Mouse (Mus musculus) C2C12 (cell line): ENCODE measurements around the gene Cd3e. TPM values are rescaled to one million over a fixed set of nuclear protein-coding genes. Genes with fewer than 3 reads are reported as not detected.

Experiments
- H3K27me3 ChIP-seq: one replicate; pipeline ENCODE4 v1.6.1; 2011; ENCODE audit not compliant: control insufficient read depth, insufficient read depth, insufficient read length
- H3K36me3 ChIP-seq: one replicate; pipeline ENCODE4 v1.6.1; 2011; ENCODE audit not compliant: control insufficient read depth, insufficient read depth
- H3K4me3 ChIP-seq: one replicate; pipeline ENCODE4 v1.5.1; 2011; ENCODE audit warnings: mild to moderate bottlenecking, control low read depth; ENCODE audit not compliant: poor library complexity, insufficient read depth, severe bottlenecking
- H3K79me2 ChIP-seq: one replicate; pipeline ENCODE4 v1.6.1; 2011; ENCODE audit not compliant: control insufficient read depth, insufficient read depth
- H3K79me3 ChIP-seq: one replicate; pipeline ENCODE4 v1.6.1; 2011; ENCODE audit warnings: low read depth, control low read depth
- H3ac ChIP-seq: one replicate; pipeline ENCODE3; 2011; ENCODE audit warnings: low read depth; ENCODE audit not compliant: control insufficient read depth, insufficient read length
- CEBPB ChIP-seq: IDR thresholded peaks from one replicate; pipeline ENCODE4 v1.6.1; 2011; ENCODE audit warnings: low read depth, mild to moderate bottlenecking, control low read depth, moderate library complexity
- CTCF ChIP-seq: IDR thresholded peaks from one replicate; pipeline ENCODE4 v1.5.1; 2011; ENCODE audit not compliant: control insufficient read depth, insufficient read depth, insufficient read length
- FOSL1 ChIP-seq: IDR thresholded peaks from one replicate; pipeline ENCODE4 v1.8.0; 2011; ENCODE audit warnings: mild to moderate bottlenecking, low read length; ENCODE audit not compliant: poor library complexity, insufficient read depth, severe bottlenecking
- MAX ChIP-seq: IDR thresholded peaks from one replicate; pipeline ENCODE4 v1.6.1; 2011; ENCODE audit warnings: mild to moderate bottlenecking, control low read depth
- MYOD1 ChIP-seq: IDR thresholded peaks from one replicate; pipeline ENCODE4 v1.6.1; 2011; ENCODE audit warnings: low read depth; ENCODE audit not compliant: control insufficient read depth, insufficient read length
- MYOG ChIP-seq: IDR thresholded peaks from one replicate; pipeline ENCODE4 v1.6.1; 2011; ENCODE audit not compliant: control insufficient read depth, insufficient read length; ENCODE audit errors: extremely low read depth
- USF1 ChIP-seq: IDR thresholded peaks from one replicate; pipeline ENCODE4 v1.6.1; 2011; ENCODE audit warnings: low read depth, mild to moderate bottlenecking, control low read depth, moderate library complexity
- polyA plus RNA-seq: library from polyadenylated mRNA; unstranded; fragments of >200 nt; fragmentation: generic; extraction: Trizol; gene quantifications from one replicate; pipeline ENCODE4 v1.2.1, GENCODE M21; 2012; ENCODE audit warnings: missing spikeins

Cd3e gene
- polyA plus RNA-seq, 1 experiment = not detected

DNA sequence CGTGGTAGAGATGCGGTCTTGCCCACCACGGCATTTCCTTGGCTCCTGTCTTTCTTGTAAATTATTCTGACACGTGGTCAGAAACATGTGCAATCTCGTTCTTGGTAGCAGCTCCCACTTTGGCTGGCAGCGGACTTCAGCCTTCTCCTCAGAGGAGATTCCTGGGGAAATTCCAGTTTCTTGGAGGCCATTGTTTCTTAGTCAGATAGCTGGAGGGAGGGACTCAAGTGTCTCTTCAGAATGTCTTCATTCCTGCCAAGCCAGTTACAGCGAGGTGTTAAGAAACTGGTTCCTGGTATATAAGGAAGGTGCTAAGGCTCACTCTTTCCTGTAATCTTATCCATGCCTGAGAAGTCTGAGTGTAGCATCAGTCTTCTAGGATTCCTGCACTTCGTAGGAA, 17.9 kb upstream of the Cd3e start:
- H3K27me3 ChIP-seq = peaks cover 66% of the 10 kb centered on the region
- H3K36me3 ChIP-seq = no peaks in the 10 kb centered on the region
- no peak for TF ChIP-seq CTCF
- TF ChIP-seq MYOD1 = no peak
- TF ChIP-seq USF1 = no peak
- no peak for TF ChIP-seq FOSL1
- TF ChIP-seq MAX = no peak
- TF ChIP-seq MYOG = no peak
- no peak for TF ChIP-seq CEBPB
- H3K4me3 ChIP-seq = no peak overlapping the region
- H3ac ChIP-seq = no peak overlapping the region
- no peaks in the 10 kb centered on the region for H3K79me2 ChIP-seq
- no peaks in the 10 kb centered on the region for H3K79me3 ChIP-seq

DNA sequence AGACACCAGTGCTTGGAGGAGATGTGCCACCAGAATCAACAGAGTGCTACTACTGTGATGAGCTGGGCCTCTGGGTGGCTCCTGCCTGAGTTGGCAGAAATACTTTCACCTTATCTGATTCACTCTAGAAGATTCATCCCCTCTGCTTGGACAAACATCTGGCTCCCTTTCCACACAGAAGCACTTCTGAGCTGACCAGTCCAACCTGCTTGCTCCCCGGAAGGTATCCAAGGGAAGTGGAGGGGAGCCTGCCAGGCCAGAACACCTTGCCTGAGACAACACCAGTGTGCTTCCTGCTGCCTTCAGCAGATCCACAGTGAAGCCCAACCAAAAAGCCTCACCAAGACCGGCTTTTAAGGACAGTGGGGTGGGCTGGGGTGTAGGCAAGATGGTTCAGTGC, 14.8 kb upstream of the Cd3e start:
- Histone ChIP-seq H3K79me3 (no peaks in the 10 kb centered on the region), H3K36me3 (no peaks in the 10 kb centered on the region), H3ac (no peak overlapping the region), H3K27me3 (peaks cover 41% of the 10 kb centered on the region), H3K4me3 (no peak overlapping the region), H3K79me2 (no peaks in the 10 kb centered on the region)
- TF ChIP-seq MAX = no peak
- no peak for TF ChIP-seq MYOG
- no peak for TF ChIP-seq CEBPB
- no peak for TF ChIP-seq USF1
- TF ChIP-seq FOSL1 = no peak
- no peak for TF ChIP-seq CTCF
- TF ChIP-seq MYOD1 = no peak

DNA sequence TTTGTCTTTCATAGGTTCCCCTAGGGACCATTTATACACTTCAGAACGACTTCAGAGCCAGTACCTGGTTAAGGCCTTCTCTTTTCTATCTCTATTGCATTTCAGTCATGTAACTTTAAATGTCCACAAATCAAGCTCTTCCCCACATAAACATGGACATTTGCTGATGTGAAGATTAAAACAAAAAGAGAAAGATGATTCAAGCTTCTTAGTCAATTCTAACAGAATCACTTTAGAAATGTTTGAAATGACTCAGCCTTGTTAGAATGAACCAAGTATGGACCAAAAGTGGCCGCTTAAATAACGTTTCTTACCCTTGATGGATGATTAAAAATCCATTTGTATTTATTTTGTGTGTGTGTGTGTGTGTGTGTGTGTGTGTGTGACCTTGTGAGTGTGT, 14.2 kb upstream of the Cd3e start:
- Histone ChIP-seq H3K27me3 (peaks cover 36% of the 10 kb centered on the region), H3K79me3 (no peaks in the 10 kb centered on the region), H3ac (no peak overlapping the region), H3K36me3 (no peaks in the 10 kb centered on the region), H3K4me3 (no peak overlapping the region), H3K79me2 (no peaks in the 10 kb centered on the region)
- TF ChIP-seq MYOG (no peak), MAX (no peak)

DNA sequence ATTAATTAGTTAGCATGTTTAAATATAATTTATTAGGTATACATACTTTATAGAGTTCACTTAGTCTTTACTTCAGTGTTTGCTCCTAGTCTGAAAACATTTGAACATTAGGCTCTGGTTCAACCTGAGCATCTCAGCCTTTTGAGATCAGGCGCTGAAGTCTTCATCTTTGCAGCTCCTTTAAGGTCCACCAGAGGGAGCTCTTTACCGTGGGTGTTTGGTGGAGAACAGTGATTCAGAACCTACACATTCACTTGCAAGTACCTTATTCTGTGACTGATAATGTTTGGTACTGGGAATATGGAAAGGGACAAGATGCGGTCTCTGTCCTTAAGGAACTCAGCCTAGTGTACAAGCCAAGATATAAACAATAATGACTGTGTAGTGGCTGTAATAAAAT, 13.4 kb upstream of the Cd3e start:
- H3K79me3 ChIP-seq = no peaks in the 10 kb centered on the region
- H3K27me3 ChIP-seq = peaks cover 30% of the 10 kb centered on the region
- no peak overlapping the region for H3K4me3 ChIP-seq
- no peaks in the 10 kb centered on the region for H3K79me2 ChIP-seq
- no peak overlapping the region for H3ac ChIP-seq
- no peak for TF ChIP-seq MYOD1
- TF ChIP-seq FOSL1 = no peak
- no peak for TF ChIP-seq MYOG
- no peak for TF ChIP-seq CEBPB
- TF ChIP-seq MAX = no peak
- no peak for TF ChIP-seq USF1
- TF ChIP-seq CTCF = no peak
- no peaks in the 10 kb centered on the region for H3K36me3 ChIP-seq

DNA sequence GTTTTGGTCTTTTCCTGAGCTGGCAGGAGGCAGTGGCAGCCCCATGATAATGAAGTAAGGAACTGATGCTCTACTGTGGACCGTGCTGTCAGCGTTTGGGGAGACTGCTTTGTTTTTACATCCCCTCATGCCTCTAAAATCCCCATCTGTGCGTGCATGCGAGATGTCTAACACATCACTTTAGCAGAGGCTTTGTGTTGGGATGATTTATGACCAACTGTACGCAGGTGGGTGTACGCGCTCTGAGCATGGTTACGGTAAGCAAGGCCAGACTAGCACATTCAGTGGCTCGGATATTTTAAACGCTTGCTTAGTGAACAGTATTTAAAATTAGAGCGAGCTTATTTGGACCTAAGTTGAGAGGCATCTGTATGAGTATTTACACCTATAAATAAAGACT, 8.6 kb upstream of the Cd3e start:
- Histone ChIP-seq H3ac (no peak overlapping the region), H3K4me3 (no peak overlapping the region), H3K79me2 (no peaks in the 10 kb centered on the region), H3K79me3 (no peaks in the 10 kb centered on the region), H3K36me3 (no peaks in the 10 kb centered on the region), H3K27me3 (no peaks in the 10 kb centered on the region)
- no peak for TF ChIP-seq MAX
- TF ChIP-seq MYOD1 = no peak
- TF ChIP-seq FOSL1 = no peak
- TF ChIP-seq CEBPB = no peak
- no peak for TF ChIP-seq USF1
- TF ChIP-seq MYOG = no peak
- TF ChIP-seq CTCF = no peak

DNA sequence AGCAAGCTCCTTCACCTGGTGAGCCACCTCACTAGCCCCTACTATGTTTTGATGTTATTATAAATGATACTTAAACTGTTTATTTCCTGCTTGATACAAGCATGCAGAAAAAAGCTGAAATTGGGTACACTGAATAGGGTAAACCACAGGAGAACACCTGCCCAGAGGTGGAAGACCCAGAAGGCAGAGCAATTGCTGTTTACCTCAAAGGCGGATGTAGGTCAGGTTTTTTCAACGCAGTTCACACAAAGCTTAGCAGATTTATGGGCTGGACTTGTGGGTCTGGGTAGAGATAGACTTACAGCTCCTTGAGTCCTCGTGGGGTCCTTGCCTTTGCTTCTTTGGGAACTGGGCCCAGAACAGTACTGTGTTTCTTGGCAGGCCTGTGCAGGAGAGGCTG, 6.4 kb upstream of the Cd3e start:
- Histone ChIP-seq H3K36me3 (no peaks in the 10 kb centered on the region), H3K4me3 (no peak overlapping the region), H3K79me2 (no peaks in the 10 kb centered on the region), H3K79me3 (no peaks in the 10 kb centered on the region), H3ac (no peak overlapping the region), H3K27me3 (peaks cover 9% of the 10 kb centered on the region)
- no peak for TF ChIP-seq CTCF
- no peak for TF ChIP-seq CEBPB
- TF ChIP-seq USF1 = no peak
- no peak for TF ChIP-seq MYOD1
- no peak for TF ChIP-seq MYOG
- no peak for TF ChIP-seq FOSL1
- TF ChIP-seq MAX = no peak
